Mouse (Mus musculus): ENCODE results near the gene Synj1. TPM values are rescaled to one million over a fixed set of nuclear protein-coding genes. Genes with fewer than 3 reads are reported as not detected.

Synj1 gene
- polyA plus RNA-seq, 1 experiment from 2014 or later = 52.8 TPM

DNA sequence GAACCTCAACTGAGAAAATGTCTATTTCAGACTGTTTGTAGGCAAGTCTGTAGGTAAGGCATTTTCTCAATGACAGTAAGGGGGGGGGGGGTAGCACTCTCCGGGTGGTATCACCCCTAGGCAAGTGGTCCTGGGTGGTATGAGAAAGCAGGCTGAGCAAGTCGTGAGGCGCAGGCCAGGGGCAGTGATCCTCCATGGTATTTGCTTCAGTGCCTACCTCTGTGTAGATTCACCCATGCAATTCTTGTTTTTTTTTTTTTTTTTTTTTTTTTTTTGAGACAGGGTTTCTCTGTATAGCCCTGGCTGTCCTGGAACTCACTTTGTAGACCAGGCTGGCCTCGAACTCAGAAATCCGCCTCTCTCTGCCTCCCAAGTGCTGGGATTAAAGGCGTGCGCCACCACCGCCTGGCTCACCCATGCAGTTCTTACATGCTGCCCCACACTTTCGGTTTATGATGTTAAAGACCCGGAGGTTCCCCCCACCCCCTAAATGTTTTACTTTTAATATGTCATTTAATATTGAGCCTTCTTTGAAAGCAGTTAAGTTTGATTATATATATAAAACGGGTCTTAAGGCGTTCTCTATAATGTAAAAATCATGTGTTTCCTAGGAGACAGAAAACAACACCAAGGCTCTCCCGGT lies 77.5 kb downstream of the Synj1 start:
- WGBS = 35% methylated on average over 13 of the region's 13 CpGs
- Histone ChIP-seq H3K9me3 (no peaks in the 10 kb centered on the region), H3K27ac (replicated peaks) (peak overlapping the region; percentile 90), H3K4me2 (peak overlapping the region; percentile 66), H3K4me1 (replicated peaks) (peaks cover 13% of the 10 kb centered on the region), H3K36me3 (peaks cover 20% of the 10 kb centered on the region), H3K9ac (peak overlapping the region; percentile 84), H3K4me3 (peak overlapping the region; percentile 96), H3K27me3 (no peaks in the 10 kb centered on the region)
- no peak for ATAC-seq (ENCODE audit: low FRiP score, low read depth)

DNA sequence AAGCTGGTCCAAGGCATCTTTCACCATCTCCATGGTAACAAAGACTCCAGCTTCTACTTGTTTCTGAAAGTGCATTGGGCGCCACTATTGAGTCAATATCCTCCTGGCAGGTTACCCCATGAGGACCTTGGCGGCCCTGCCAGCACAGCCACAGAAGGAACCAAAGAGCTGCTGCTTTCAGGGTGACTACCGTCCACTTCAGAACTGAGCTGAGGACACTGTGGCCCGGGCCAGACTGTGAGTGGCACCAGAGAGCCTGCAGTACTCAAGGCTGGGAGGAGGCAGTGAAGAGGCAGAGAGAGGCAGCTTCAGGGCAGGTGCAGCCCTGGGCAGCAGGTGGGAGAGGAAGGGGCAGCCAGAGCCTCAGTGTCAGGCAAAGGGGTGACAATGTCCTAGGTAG lies 83.7 kb downstream of the Synj1 start:
- peaks cover 11% of the 10 kb centered on the region for H3K36me3 ChIP-seq
- no peaks in the 10 kb centered on the region for H3K27me3 ChIP-seq
- 89% methylated on average over 4 of the region's 4 CpGs for WGBS
- no peak overlapping the region for H3K4me3 ChIP-seq
- no peaks in the 10 kb centered on the region for H3K9me3 ChIP-seq
- H3K9ac ChIP-seq = no peak overlapping the region
- H3K4me2 ChIP-seq = no peak overlapping the region
- no peak overlapping the region for H3K27ac ChIP-seq (replicated peaks)
- ATAC-seq (ENCODE audit: low FRiP score, low read depth) = no peak
- no peaks in the 10 kb centered on the region for H3K4me1 ChIP-seq (replicated peaks)

DNA sequence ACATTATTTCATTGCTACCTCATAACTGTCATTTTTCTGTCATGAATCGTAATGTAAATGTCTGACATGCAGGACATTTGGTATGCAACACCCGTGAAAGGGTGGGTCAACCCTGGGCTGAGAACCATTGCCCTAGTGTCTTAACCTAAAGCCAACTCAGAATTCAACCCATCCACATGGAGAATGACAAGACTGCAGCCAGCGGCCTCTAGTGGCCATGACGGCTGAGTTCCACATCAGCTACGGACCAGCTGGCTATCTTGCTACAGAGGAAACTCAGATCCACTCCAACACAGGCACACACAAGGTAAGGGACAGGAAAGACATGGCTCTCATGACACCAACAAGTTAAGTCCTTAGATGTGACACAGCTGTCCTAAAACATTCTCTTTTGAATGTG lies 85.6 kb downstream of the Synj1 start:
- no peaks in the 10 kb centered on the region for H3K4me1 ChIP-seq (replicated peaks)
- 30% methylated on average over 5 of the region's 5 CpGs for WGBS
- H3K36me3 ChIP-seq = peaks cover 11% of the 10 kb centered on the region
- H3K4me3 ChIP-seq = no peak overlapping the region
- H3K4me2 ChIP-seq = no peak overlapping the region
- H3K27me3 ChIP-seq = no peaks in the 10 kb centered on the region
- 0 out of 2 replicates have a peak, but pooled peaks have one; percentile 54 for ATAC-seq (ENCODE audit: low FRiP score, low read depth)
- no peak overlapping the region for H3K27ac ChIP-seq (replicated peaks)
- no peaks in the 10 kb centered on the region for H3K9me3 ChIP-seq
- H3K9ac ChIP-seq = no peak overlapping the region

DNA sequence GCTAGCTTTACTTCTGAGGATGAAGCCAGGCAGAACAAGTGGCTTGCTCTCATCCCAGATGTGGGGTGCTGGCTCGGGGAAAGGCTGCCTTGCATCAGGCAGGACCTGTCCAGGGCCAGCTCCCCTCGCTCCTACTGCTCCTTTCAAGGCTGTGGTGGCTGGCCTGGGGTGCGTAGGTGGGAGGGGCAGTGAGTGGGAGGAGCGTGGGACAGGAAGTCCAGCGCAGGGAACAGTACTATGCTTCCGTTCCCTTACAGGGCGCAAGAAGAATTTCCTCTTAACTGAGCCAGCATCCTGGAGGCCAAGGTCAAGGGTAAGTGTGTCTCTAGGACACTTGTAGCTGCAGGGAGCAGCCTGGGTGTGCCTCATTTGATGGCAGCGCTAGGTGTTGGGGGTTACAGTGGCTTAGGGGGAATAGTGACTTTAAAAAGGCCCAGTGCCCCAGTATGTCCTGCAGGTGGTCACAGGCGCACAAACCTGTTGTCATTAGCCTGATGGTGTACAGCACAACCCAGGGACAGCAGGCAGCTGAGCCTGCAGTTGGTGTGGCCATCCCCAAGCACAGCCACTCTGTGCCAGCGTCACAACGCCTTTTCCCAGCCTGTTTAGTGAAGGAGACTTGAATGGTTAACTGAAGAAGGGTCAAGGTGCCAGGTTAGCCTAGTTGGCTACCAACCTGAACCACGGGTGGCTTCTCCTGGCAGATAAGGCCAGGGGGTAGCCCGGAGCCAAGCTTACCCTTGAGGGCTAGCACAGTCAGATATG lies 86.3 kb downstream of the Synj1 start:
- no peak overlapping the region for H3K27ac ChIP-seq (replicated peaks)
- no peaks in the 10 kb centered on the region for H3K4me1 ChIP-seq (replicated peaks)
- no peaks in the 10 kb centered on the region for H3K9me3 ChIP-seq
- no peaks in the 10 kb centered on the region for H3K27me3 ChIP-seq
- no peak overlapping the region for H3K4me2 ChIP-seq
- 95% methylated on average over 13 of the region's 13 CpGs for WGBS
- peaks cover 11% of the 10 kb centered on the region for H3K36me3 ChIP-seq
- H3K4me3 ChIP-seq = no peak overlapping the region
- H3K9ac ChIP-seq = no peak overlapping the region
- no peak for ATAC-seq (ENCODE audit: low FRiP score, low read depth)

DNA sequence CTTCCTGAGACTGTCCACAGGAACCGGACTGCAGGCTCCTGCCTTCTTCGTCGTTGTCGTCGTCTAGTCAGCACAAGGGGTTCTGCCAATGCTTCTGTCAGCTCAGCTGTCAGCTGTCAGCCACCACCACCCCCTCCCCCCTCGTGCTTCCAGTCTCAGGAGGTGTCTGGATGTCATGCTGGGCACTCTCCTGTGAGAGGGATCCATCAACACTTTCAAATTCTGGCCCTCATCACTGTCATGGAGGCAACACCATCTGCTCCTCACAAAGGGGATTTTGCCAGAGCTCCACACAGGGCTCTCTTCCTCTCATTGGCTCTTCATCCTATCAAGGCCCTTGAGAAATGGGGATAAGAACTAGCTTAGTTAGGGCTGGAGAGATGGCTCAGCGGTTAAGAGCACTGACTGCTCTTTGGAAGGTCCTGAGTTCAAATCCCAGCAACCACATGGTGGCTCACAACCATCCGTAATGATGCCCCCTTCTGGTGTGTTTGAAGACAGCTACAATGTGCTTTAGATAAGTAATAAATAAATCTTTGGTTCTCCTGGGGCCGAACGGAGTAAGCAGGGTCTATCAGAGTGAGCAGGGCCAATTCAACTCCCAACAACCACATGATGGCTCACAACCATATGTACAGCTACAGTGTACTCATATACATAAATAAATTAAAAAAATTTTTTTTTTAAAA lies 89.5 kb downstream of the Synj1 start:
- ATAC-seq (ENCODE audit: low FRiP score, low read depth) = peak; percentile 40; the same call in 1 of the 2 replicates
- Histone ChIP-seq H3K36me3 (peaks cover 5% of the 10 kb centered on the region; the same call in 1 of the 2 replicates), H3K27ac (replicated peaks) (no peak overlapping the region), H3K4me1 (replicated peaks) (no peaks in the 10 kb centered on the region), H3K4me3 (no peak overlapping the region), H3K9me3 (no peaks in the 10 kb centered on the region), H3K4me2 (no peak overlapping the region), H3K27me3 (no peaks in the 10 kb centered on the region), H3K9ac (no peak overlapping the region)
- 51% methylated on average over 10 of the region's 10 CpGs for WGBS

DNA sequence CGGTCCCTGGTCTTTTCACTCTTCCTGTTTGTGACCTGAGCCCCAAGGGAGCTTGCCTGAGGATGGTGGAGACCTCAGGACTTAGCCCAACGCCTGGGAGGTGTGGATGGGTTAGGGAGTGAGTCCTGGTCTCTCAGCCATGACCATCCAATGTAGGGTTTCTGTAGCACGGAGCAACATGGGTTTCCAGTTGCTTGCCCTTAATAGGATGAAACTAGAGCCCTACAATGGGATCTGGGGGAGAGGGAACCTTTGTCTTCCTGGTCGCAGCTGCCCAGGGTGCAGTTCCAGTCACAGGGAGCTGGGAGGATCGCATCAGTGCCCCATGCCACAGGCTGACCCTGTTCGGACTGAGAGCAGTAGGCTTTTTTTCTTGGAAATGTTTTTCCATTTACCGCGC lies 94.0 kb downstream of the Synj1 start:
- 78% methylated on average over 8 of the region's 8 CpGs for WGBS
- ATAC-seq (ENCODE audit: low FRiP score, low read depth) = no peak
- H3K4me1 ChIP-seq (replicated peaks) = no peaks in the 10 kb centered on the region

DNA sequence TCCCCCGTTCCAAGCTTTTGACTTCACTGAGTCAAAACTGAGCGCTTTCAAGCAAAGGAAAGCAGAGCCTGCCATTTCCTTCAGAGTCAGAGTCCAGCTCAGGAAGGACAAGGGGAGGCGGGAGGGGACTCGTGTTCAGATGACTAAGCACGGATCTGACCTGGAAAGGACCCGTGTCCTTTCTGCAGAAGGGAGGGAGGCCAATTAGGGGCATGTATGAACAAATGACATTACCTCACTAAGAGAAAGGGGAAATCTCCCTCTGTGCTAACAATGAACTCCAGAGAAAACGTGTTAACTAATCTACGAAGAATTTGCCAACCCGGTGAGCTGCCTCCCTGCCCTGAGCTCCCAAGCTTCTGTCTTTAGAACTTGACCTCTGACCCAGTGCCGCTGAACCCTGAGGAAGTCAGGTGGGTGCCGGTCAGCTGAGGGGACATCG lies 95.0 kb downstream of the Synj1 start:
- WGBS = 49% methylated on average over 12 of the region's 12 CpGs
- Histone ChIP-seq H3K9me3 (no peaks in the 10 kb centered on the region), H3K36me3 (no peaks in the 10 kb centered on the region), H3K4me3 (no peak overlapping the region), H3K4me1 (replicated peaks) (no peaks in the 10 kb centered on the region), H3K9ac (no peak overlapping the region), H3K4me2 (0 out of 2 replicates have a peak overlapping the region, but pooled peaks have one; percentile 11), H3K27ac (replicated peaks) (no peak overlapping the region), H3K27me3 (no peaks in the 10 kb centered on the region)
- ATAC-seq (ENCODE audit: low FRiP score, low read depth) = no peak

More for the DNA sequence above, 94.0 kb downstream of the Synj1 start:
- H3K27ac ChIP-seq (replicated peaks) = no peak overlapping the region
- H3K27me3 ChIP-seq = no peaks in the 10 kb centered on the region
- H3K9me3 ChIP-seq = no peaks in the 10 kb centered on the region
- no peak overlapping the region for H3K4me3 ChIP-seq
- H3K4me2 ChIP-seq = no peak overlapping the region
- no peaks in the 10 kb centered on the region for H3K36me3 ChIP-seq
- no peak overlapping the region for H3K9ac ChIP-seq

DNA sequence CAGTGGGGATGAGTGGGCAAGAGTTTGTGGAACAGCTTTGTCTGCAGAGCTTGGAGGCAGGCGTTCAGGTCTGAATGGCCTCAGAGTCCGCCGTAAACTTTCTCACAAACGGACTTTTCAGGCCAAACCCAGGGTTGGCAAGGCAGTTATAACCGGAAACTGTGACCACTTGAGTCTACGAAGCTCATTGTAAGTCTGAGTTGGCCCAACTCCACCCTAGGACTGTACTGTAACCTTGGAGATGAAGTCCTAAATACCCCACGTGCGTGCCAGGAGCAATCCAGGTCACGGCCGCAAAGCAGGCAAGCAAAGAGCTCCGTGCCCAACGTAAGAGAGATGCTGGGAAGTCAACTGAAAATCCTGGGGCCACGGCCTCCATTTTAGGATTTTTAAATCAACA lies 99.3 kb downstream of the Synj1 start:
- no peak overlapping the region for H3K4me2 ChIP-seq

DNA sequence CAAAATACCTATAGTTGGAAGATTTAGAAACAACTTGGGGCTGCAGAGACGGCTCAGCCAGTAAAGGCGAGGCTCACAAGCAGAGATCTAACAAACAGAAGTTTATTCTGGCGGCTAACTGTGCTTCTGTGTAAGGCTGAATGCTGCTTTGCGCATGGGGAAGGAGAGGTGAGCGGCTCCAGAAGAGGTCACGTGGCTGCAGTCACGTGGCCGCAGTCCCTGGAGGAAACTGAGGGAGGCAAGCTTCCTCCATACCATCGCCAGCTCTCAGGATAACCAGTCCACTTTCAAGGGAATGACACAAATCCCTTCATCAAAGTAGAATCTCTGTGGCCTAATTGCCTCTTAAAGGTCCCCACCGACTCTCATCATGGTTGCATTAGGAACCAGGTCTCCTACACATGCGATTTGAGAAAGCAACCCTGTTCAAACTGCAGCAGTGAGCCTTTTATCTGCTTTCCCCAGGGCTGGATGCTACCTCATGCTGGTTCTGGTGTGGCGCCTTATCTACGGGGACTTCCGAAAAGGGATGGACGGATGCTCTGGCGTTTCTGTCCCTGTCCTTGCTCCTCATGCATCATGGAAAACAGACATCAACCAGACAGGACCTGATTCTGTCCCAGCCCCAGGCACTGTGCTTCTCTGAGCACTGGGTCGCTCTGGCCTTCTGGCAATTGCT lies 100.1 kb downstream of the Synj1 start:
- H3K4me3 ChIP-seq = no peak overlapping the region
- no peaks in the 10 kb centered on the region for H3K9me3 ChIP-seq
- H3K27me3 ChIP-seq = no peaks in the 10 kb centered on the region
- H3K36me3 ChIP-seq = no peaks in the 10 kb centered on the region
- H3K4me1 ChIP-seq (replicated peaks) = no peaks in the 10 kb centered on the region
- no peak overlapping the region for H3K27ac ChIP-seq (replicated peaks)
- 80% methylated on average over 17 of the region's 17 CpGs for WGBS
- no peak overlapping the region for H3K9ac ChIP-seq
- no peak for ATAC-seq (ENCODE audit: low FRiP score, low read depth)
- H3K4me2 ChIP-seq = no peak overlapping the region

More for the DNA sequence above, 99.3 kb downstream of the Synj1 start:
- Histone ChIP-seq H3K9me3 (no peaks in the 10 kb centered on the region), H3K27ac (replicated peaks) (no peak overlapping the region), H3K4me3 (no peak overlapping the region), H3K4me1 (replicated peaks) (no peaks in the 10 kb centered on the region), H3K27me3 (no peaks in the 10 kb centered on the region), H3K36me3 (no peaks in the 10 kb centered on the region), H3K9ac (no peak overlapping the region)
- ATAC-seq (ENCODE audit: low FRiP score, low read depth) = no peak
- WGBS = 78% methylated on average over 13 of the region's 13 CpGs

DNA sequence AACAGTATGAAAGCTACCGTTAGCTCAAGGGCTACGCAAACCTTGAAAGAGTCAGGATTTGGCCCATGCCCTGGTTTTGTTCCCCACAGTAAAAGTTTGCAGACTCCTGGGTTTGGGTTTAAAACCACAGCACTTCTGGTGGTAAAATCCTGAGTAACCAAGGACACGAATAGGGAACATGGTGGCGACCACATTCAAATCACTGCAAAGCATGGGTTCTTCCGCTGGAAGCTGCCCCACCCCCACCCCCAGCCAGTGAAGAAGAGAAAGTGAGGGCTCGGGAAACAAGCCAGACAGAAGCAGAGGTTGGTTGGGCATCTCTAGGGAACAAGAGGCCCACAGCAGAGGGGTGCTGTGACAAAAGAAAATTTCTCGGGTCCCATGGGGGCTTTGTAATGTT lies 103.9 kb downstream of the Synj1 start:
- no peak overlapping the region for H3K4me3 ChIP-seq

DNA sequence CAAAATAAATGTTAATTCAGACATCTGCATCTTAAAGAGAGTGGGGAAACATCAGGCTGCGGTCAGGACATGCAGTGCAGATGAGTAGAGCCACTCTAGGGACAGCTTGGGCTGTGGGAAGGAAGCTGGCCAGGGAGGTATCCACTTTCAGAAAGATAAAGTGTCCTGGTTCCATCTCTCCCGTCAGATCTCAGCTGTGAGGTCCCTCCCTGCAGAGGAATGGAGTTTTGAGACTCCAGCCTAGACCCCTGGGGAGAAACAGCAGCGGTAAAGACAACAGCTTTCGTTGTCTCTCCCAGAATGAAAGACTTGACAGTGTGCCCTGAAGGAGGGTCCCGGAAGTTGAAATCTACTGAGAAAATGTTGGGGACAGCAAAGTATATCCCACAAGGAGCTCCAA lies 107.8 kb downstream of the Synj1 start:
- Histone ChIP-seq H3K4me1 (replicated peaks) (no peaks in the 10 kb centered on the region), H3K36me3 (no peaks in the 10 kb centered on the region), H3K9me3 (no peaks in the 10 kb centered on the region), H3K4me3 (no peak overlapping the region), H3K27ac (replicated peaks) (no peak overlapping the region), H3K4me2 (no peak overlapping the region), H3K27me3 (no peaks in the 10 kb centered on the region), H3K9ac (no peak overlapping the region)
- WGBS = 23% methylated on average over 5 of the region's 5 CpGs
- no peak for ATAC-seq (ENCODE audit: low FRiP score, low read depth)

More for the DNA sequence above, 103.9 kb downstream of the Synj1 start:
- Histone ChIP-seq H3K9me3 (no peaks in the 10 kb centered on the region), H3K27me3 (no peaks in the 10 kb centered on the region), H3K36me3 (no peaks in the 10 kb centered on the region), H3K4me1 (replicated peaks) (no peaks in the 10 kb centered on the region), H3K9ac (no peak overlapping the region), H3K27ac (replicated peaks) (no peak overlapping the region), H3K4me2 (no peak overlapping the region)
- WGBS = 69% methylated on average over 7 of the region's 7 CpGs
- ATAC-seq (ENCODE audit: low FRiP score, low read depth) = no peak

DNA sequence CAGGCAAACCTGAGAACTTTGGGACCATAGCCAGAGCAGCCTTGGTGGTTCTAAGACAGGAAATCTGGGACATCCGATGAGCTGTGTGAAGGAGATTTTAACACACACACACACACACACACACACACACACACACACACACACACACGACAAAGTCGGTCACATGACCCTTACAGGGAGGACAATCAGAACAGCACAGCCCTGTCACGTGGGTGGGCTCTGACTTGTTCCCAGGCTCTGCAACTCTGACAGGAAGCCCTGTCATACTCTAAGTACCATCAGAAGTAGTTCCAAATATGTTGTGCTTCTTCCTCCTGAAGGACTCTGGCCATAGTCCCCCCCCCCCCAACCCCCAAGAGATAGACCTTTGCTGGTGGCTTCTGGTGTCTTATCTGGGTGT lies 109.7 kb downstream of the Synj1 start:
- Histone ChIP-seq H3K4me1 (replicated peaks) (no peaks in the 10 kb centered on the region), H3K9me3 (no peaks in the 10 kb centered on the region), H3K36me3 (no peaks in the 10 kb centered on the region), H3K4me2 (no peak overlapping the region), H3K27me3 (no peaks in the 10 kb centered on the region), H3K9ac (no peak overlapping the region), H3K4me3 (no peak overlapping the region), H3K27ac (replicated peaks) (no peak overlapping the region)
- whole genome bisulfite sequencing = 79% methylated on average over 2 of the region's 4 CpGs
- ATAC-seq (ENCODE audit: low FRiP score, low read depth) = no peak

Measured in hindbrain, embryonic 15.5 days (tissue).